Mouse (Mus musculus) mouse embryonic stem cell (cell line): Measurements from ENCODE around the gene Frrs1l.

ENCODE experiments used
- in situ Hi-C, 2 experiments: fragments of 300-500 bp; cut with MboI; formaldehyde crosslinking; loops; 1 replicate in 1 of 2; 3 replicates in 1 of 2; pipeline ENCODE4 v1.14.3; 2019 to 2020; ENCODE audit warnings: low sequenced_read_pairs in 2 of 2, low pct_unique_long_range_greater_than_20kb in 1 of 2, mixed read lengths in 1 of 2; ENCODE audit not compliant: unreplicated experiment in 1 of 2

Gene Frrs1l

GRCm38 (mm10) chr4:56933154-56933553 lies 57.0 kb downstream of the Frrs1l start:
- in situ Hi-C loops: no loop called here

GRCm38 (mm10) chr4:56932096-56932495 lies 58.1 kb downstream of the Frrs1l start:
- in situ Hi-C loops: no loop called here

GRCm38 (mm10) chr4:56930312-56930711 lies 59.9 kb downstream of the Frrs1l start:
- in situ Hi-C loops: no loop called here

GRCm38 (mm10) chr4:56926971-56927370 lies 63.2 kb downstream of the Frrs1l start:
- in situ Hi-C loops: no loop called here

DNA sequence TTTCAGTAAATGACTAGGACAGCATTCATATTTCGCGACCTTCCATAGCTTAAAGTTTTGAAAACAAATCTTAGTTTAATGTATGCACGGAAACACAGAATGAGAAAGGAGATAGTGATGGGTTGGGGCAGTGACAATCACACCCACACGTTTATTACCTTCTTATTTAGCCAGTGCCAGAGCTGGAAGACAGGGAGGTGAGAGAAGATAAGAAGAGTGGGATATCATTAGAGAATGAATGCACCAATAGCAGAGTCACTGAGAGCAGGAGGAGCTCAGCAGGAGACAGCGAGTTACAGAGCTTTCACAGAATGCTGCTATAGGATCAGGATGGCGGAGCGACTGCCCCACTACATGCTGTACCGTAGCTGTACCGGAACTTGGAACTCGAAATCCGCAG lies 68.0 kb downstream of the Frrs1l start:
- in situ Hi-C loops: no loop called here

DNA sequence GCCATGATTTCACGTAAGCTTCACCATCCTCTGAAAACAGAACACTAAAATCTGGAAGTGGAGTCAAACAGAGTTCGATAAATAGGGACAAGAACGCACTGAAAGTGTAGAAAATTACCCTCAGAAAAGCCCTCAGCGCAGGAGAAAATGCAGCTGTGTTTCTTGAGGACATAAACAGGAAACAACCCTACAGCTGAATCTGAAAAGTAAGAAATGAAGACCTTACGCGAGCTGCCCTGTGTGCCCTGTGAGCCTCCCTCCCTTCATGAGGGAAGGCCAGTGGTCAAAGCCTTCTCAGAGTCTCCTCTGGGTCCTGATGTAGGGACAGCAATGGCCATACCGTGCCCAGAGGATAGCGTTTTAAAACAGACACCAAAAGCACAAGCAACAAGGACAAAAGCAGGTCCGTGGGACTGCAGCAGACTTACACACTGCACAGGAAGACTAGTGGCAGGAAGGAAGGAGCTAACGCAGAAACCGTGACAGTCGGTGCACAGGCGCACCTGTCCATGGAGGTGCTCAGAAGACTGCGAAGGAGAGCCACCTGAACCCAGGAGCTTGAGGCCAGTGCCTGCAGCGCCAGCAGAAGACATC lies 74.4 kb downstream of the Frrs1l start:
- in situ Hi-C loops: no loop called here

GRCm38 (mm10) chr4:56914761-56915160 lies 75.4 kb downstream of the Frrs1l start:
- in situ Hi-C loops: no loop called here

GRCm38 (mm10) chr4:56914338-56914737 lies 75.9 kb downstream of the Frrs1l start:
- in situ Hi-C loops: no loop called here

- in situ Hi-C loops: no loop called here
Observed at GRCm38 (mm10) chr4:56912382-56913001, 77.7 kb downstream of the Frrs1l start.

DNA sequence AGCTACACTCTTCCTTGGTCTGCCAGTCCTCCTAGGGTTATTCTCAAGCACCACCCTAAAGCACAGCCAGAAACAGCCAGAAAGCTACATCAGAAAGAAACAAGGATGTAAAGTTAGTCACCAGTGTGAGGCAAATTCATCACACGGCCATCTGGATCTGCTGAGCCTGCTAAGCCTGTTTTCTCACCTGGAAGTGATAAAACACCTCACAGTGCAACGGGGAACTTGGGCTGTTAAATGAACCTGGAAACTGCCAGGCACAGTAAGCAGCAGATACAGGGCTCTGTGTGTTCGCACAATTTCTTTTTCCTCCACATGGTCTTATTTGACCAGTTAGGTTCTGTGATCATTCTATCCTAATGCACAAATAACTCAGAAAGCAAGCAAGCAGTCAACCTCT lies 80.6 kb downstream of the Frrs1l start:
- in situ Hi-C loops: no loop called here

DNA sequence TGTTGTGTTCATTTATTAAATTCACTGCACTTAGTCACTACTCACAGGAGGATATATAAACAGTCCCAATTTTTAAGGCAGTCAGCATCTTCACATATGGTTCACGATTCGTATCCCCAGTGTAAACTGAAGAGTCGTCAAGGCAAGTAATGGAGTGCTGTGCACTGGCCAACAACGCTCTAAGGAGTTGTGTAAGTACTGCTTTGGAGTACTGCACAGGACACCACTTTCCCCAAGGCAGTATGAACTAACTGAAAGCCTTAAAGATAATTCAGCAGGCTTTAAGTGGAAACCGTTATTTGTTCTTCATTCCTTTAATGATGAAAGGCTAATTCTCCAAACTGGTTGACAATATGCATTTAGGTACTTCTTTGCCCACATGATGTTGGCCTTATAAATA lies 82.5 kb downstream of the Frrs1l start:
- in situ Hi-C loops: no loop called here
